Mouse (Mus musculus) olfactory bulb, adult 2 months (tissue): ENCODE data around the gene Nrg4.

Source experiments
- CTCF ChIP-seq: fragments of 200-500 bp; IDR thresholded peaks from 2 replicates; pipeline ENCODE4 v1.5.1; 2012; ENCODE audit warnings: low read depth, mild to moderate bottlenecking, low read length, moderate library complexity; ENCODE audit not compliant: insufficient read depth
- POLR2A ChIP-seq: fragments of 200-500 bp; IDR thresholded peaks from 2 replicates; pipeline ENCODE4 v1.6.1; 2012; ENCODE audit warnings: mild to moderate bottlenecking, low read depth, low read length, moderate library complexity; ENCODE audit not compliant: insufficient read depth

DNA sequence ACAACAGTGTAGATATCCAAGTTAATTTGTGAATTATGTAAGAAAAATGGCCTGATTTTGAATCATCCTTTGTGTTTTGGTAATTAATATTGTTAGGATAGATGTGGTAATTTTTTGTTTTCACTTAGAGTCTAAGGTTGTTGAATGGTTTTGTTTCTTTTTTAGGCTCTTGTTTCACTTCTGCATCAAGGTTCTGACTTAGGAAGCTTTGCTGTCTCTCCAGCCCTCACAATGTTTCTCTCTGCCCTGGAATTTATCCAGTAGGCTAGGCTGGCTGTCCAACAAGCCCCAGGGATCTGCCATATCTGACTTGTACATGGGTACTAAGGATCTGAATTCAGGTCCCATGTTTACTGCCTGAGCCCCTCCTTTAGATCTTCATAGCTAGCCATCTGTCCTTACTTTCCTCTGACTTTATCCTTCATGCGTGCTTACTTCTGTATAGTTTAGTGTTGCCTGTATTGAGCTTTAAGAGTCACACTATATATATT is 154.4 kb downstream of the Nrg4 start:
- TF ChIP-seq CTCF (no peak), POLR2A (no peak)
